ENCODE assay signal across 8 mouse cellular contexts in the genomic region with DNA sequence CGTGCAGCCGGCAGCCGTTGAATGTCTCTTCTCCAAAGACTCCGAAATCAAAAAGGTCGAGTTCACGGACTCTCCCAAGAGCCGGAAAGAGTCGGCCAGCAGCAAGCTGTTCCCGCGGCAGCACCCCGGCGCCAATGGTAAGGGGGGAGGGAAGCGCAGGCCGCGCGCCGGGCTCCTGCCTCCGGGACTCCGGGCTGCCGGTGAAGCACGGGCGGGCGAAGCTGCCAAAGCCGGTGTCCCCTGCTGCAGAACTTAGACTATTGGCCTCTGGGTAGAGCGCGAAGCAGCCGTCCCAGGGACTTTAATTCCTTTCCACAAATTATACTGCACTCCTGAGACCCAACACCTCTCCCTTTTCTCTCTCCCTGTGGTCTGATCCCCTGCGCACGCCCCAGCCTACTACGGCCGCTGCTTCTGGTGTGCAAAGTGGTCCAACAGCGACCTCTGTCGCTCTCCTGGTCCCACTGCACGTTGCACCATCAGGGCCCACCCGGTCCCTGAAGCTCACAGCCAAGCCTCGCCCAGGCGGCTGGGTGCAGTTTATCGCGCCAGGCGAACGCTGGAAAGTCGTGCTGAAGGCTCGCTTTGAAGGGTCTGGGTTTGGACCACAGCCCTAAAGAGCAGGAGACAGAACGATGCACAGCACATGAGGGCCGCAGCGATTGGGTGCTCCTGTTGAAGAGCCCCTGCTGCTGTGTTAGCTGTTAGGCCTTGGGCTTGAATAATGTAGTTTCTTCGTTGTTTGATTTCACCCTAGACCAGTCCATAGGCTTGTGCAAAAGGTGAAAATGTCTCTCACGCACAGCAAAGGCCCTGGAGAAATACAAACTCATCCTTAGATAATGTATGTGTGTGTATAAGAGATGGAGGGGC. TPM values are rescaled to one million over a fixed set of nuclear protein-coding genes. Genes with fewer than 3 reads are reported as not detected.
DNase-seq lines count a peak whose midpoint lies in the region; ATAC-seq and TF ChIP-seq lines count a peak whose summit lies in the region.

No protein-coding gene starts in this region.

- H3K27me3 ChIP-seq in intestine, postnatal 0 days (replicated peaks; ENCODE audit: control insufficient read depth, insufficient read depth, low read length) = peaks cover 86% of the 10 kb centered on the region
- H3K27me3 ChIP-seq in liver, adult 2 months (ENCODE audit: control insufficient read depth, insufficient read depth, low read length) = peaks cover 49% of the 10 kb centered on the region

- no peaks in the 10 kb centered on the region for H3K9me3 ChIP-seq in intestine, postnatal 0 days (ENCODE audit: control insufficient read depth)

- TF ChIP-seq POLR2A in liver, adult 2 months (IDR thresholded peaks at IDR 0.05; ENCODE audit: extremely low read depth, insufficient read depth, low read length) = no peak

- H3K4me3 ChIP-seq in intestine, postnatal 0 days (ENCODE audit: low read depth, low read length) = peak overlapping the region; percentile 44
- no peak overlapping the region for H3K4me3 ChIP-seq in liver, adult 2 months (ENCODE audit: insufficient read depth, low read depth, low read length)

- H3K9ac ChIP-seq in intestine, postnatal 0 days (ENCODE audit: low read depth, low read length) = no peak overlapping the region
- H3K9ac ChIP-seq in liver, adult 2 months (ENCODE audit: low read depth, low read length) = no peak overlapping the region

- H3K79me2 ChIP-seq in liver, adult 2 months (ENCODE audit: control insufficient read depth, insufficient read depth, low read length) = no peaks in the 10 kb centered on the region

- peaks cover 4% of the 10 kb centered on the region; the same call in 1 of the 2 replicates for H3K4me1 ChIP-seq in intestine, postnatal 0 days (replicated peaks; ENCODE audit: control insufficient read depth, insufficient read depth, low read length)
- no peaks in the 10 kb centered on the region for H3K4me1 ChIP-seq in liver, adult 2 months (ENCODE audit: control insufficient read depth, insufficient read depth, low read length)

- 2% methylated on average over 41 of the region's 48 CpGs for WGBS in intestine, postnatal 0 days
- 3% methylated on average over 47 of the region's 48 CpGs for WGBS in liver, adult 2 months

- H3K36me3 ChIP-seq in intestine, postnatal 0 days (ENCODE audit: control insufficient read depth, insufficient read depth) = no peaks in the 10 kb centered on the region
- no peaks in the 10 kb centered on the region for H3K36me3 ChIP-seq in liver, adult 2 months (ENCODE audit: control insufficient read depth, insufficient read depth, low read length)

- H3K4me2 ChIP-seq in intestine, postnatal 0 days (replicated peaks; ENCODE audit: low read depth) = peak overlapping the region; percentile 78

- peak; percentile 99 for TF ChIP-seq CTCF in intestine, postnatal 0 days (IDR thresholded peaks at IDR 0.05; ENCODE audit: low read depth)
- peak; percentile 72 for TF ChIP-seq CTCF in liver, adult 2 months (IDR thresholded peaks at IDR 0.05; ENCODE audit: low read depth, low read length)

- peak; percentile 59 to 61 for DNase-seq in cerebellum, postnatal 25 days
- DNase-seq in cerebellum, adult 8-10 months = no peak
- DNase-seq in embryo, embryonic 10 days (ENCODE audit: low spot score) = peak; percentile 97
- DNase-seq in gastrocnemius, postnatal 25 days = peak; percentile 45
- no peak for DNase-seq in liver, adult 2 months (ENCODE audit: extremely low read depth, low read depth, low spot score)
- DNase-seq in neural tube, embryonic 10.5 days (ENCODE audit: extremely low spot score, low spot score) = peak; percentile 90
- peak; percentile 66 for DNase-seq in thymus, postnatal 4 days

- no peak overlapping the region for H3K27ac ChIP-seq in intestine, postnatal 0 days (ENCODE audit: low read depth, low read length)
- H3K27ac ChIP-seq in liver, adult 2 months (replicated peaks; ENCODE audit: insufficient read depth, low read depth, low read length) = no peak overlapping the region

- ATAC-seq in intestine, postnatal 0 days = peak; percentile 89

RNA-seq across cellular contexts. Expression of gene Pitx2, which starts 5.0 kb away (rescaled TPM):
- total RNA-seq in gastrocnemius, postnatal 25 days (2021) = 10 to 100 TPM in 1 of 2 experiments, 1 to 10 TPM in 1; 5.2 to 24.5 TPM
- 12.3 and 18.3 TPM in 2 replicates for polyA plus RNA-seq in intestine, postnatal 0 days (2015; fragmentation: Nextera tagmentation; extraction: Ambion mirVana)
- 0.18 TPM in 1 of 2 replicates, not detected in the other for total RNA-seq in liver, adult 2 months (2014; rRNA removed)
- polyA plus RNA-seq in liver, adult 2 months (2012; rRNA removed) = not detected in 2 replicates

Comparison
In these comparisons a context has a peak if more than half of its experiments do, and no peak if none do; other contexts are left out.
1. DNase-seq: peak in cerebellum, postnatal 25 days (2 of 2), embryo, embryonic 10 days (single experiment), gastrocnemius, postnatal 25 days (single experiment), neural tube, embryonic 10.5 days (single experiment) and thymus, postnatal 4 days (single experiment); none in cerebellum, adult 8-10 months (single experiment) and liver, adult 2 months (single experiment).